Mouse (Mus musculus) kidney, adult 2 months (tissue): ENCODE data around the gene Gpank1. TPM values are rescaled to one million over a fixed set of nuclear protein-coding genes. Genes with fewer than 3 reads are reported as not detected.

Source experiments
- DNase-seq: peaks from one replicate; pipeline ENCODE4 v3.0.0; 2021
- H3K27ac ChIP-seq: fragments of 200-500 bp; 2 replicates; pipeline ENCODE4 v1.5.1; 2012; ENCODE audit warnings: low read depth, low read length, control low read depth, inconsistent platforms; ENCODE audit not compliant: insufficient read depth
- H3K27me3 ChIP-seq: fragments of 200-500 bp; replicated peaks from 2 replicates; pipeline ENCODE4 v1.6.1; 2012; ENCODE audit warnings: mild to moderate bottlenecking, moderate library complexity, low read length, inconsistent platforms; ENCODE audit not compliant: control insufficient read depth, insufficient read depth
- H3K36me3 ChIP-seq: fragments of 200-500 bp; 2 replicates; pipeline ENCODE4 v1.6.1; 2012; ENCODE audit warnings: mild to moderate bottlenecking, moderate library complexity, low read length, inconsistent platforms; ENCODE audit not compliant: control insufficient read depth, insufficient read depth
- H3K4me1 ChIP-seq: fragments of 200-500 bp; 2 replicates; pipeline ENCODE4 v1.6.1; 2011; ENCODE audit warnings: low read length; ENCODE audit not compliant: control insufficient read depth, insufficient read depth
- H3K4me3 ChIP-seq: fragments of 200-500 bp; 2 replicates; pipeline ENCODE4 v1.5.1; 2011; ENCODE audit warnings: mild to moderate bottlenecking, low read depth, low read length, control low read depth; ENCODE audit not compliant: insufficient read depth
- CTCF ChIP-seq: fragments of 200-500 bp; conservative IDR thresholded peaks from 2 replicates; pipeline ENCODE4 v1.5.1; 2011; ENCODE audit warnings: low read depth, mild to moderate bottlenecking, control low read depth, low read length, moderate library complexity, mixed read lengths; ENCODE audit not compliant: insufficient read depth, insufficient read length
- POLR2A ChIP-seq: fragments of 200-500 bp; IDR thresholded peaks from one replicate; pipeline ENCODE4 v1.6.1; 2011; ENCODE audit warnings: low read depth, low read length, control low read depth
- WGBS: fragments of 180-500 bp; shearing (Covaris S2); methylation state at CpG from one replicate; pipeline ENCODE4 v1.1.7; 2018; 5-methylcytosine and 5-hydroxymethylcytosine counted together
- polyA plus RNA-seq: library from polyadenylated mRNA; depleted of rRNA; stranded (reverse); fragments of >200 nt; gene quantifications from 2 replicates; pipeline ENCODE4 v1.2.3, GENCODE M21; 2012

The Gpank1 gene
- polyA plus RNA-seq, 1 experiment, result 15.5 TPM

DNA sequence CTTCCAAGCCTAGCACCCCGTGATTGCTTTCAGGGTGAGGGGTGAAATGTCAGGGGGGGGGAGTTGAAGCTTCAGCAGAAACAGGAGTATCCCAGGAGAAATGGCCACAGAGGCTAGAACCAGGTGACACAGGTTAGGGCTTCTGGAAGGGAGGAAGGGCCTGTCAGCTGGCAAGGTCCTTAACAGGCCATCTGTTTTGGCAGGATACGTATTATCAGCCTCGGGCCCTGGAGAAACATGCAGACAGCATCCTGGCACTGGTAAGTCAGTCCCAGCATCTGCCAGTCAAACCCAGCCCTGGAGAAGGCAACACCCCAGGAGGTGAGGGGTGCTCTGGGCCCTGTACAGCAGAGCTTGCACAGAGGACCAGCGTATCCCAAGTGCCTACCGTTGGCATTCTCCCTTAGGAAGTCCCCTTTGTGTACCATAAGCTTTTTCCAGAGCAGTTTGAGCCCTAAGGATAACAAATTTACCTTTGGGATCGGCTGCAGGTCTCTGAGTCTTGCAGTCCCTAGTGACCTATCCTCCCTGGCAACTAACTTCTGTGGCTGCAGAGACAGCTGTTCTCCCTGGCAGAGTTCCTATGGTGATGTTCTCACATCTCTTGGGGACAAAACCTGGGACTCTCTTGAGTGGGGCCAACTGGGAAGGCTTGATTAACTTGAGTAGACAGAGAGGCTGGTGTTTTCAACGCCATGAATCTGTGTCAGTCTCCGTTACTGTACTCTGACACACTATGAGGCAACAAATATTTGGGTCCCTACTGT, 30.9 kb upstream of the Gpank1 start:
- no peak for TF ChIP-seq POLR2A
- TF ChIP-seq CTCF, result no peak
- no peak for DNase-seq
- H3K36me3 ChIP-seq, result peaks cover 3% of the 10 kb centered on the region; the same call in 1 of the 2 replicates
- 55% methylated on average over 8 of the region's 8 CpGs for WGBS
- peak overlapping the region; percentile 100; the same call in 1 of the 2 replicates for H3K27ac ChIP-seq
- H3K4me1 ChIP-seq, result peaks cover 5% of the 10 kb centered on the region; the same call in 1 of the 2 replicates
- H3K4me3 ChIP-seq, result peak overlapping the region; percentile 34
- H3K27me3 ChIP-seq, result no peaks in the 10 kb centered on the region

- DNase-seq, result no peak
- 75% methylated on average over 14 of the region's 14 CpGs for WGBS
- Histone ChIP-seq H3K36me3 (peaks cover 3% of the 10 kb centered on the region), H3K27ac (no peak overlapping the region), H3K27me3 (no peaks in the 10 kb centered on the region), H3K4me3 (no peak overlapping the region), H3K4me1 (peaks cover 5% of the 10 kb centered on the region; the same call in 1 of the 2 replicates)
- TF ChIP-seq POLR2A (no peak), CTCF (no peak)
These were observed 28.7 kb upstream of the Gpank1 start for GRCm38 (mm10) chr17:35092403-35093198.

DNA sequence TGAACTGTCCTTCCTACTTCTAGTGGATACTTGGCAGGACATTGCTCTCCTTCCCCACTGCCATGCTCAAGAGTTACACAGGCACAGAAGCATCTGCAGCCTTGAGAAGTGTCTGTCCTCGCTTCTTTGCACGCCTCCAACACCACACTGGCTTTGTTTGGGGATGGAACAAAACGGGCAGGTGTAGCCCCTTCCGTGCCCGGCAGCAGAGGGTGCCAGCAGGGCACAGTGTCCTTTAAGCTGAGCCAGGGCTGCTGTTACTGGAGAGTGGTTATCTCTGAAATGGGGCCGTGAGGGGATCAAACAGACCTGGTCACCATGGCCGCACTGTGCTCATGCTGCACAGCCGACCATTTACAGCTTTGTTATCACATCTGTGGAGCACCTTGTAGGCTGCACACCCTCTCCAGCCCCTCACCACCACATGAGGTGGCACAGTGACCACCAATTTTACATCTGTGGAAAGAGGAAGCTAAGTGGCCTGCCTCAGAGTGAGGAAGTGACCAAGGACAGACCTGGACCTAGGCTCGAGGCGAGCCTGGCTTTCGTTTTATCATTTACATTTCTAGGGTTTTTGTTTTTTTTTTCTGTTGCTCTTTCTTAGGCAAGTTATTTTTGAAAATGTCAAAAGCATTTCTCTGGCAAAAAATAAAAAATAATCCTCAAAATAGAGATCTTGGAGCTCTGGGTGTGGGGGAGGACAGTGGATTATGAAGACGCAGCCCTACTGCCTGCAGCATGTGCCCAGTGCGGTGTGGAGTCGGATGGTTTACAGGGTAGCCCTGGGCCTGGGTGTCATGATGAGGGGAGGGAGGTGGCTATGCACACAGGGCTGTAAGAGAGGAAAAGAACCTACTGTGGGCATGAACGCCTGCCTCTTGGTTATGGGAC, 26.5 kb upstream of the Gpank1 start:
- H3K4me1 ChIP-seq, result peaks cover 5% of the 10 kb centered on the region; the same call in 1 of the 2 replicates
- no peak overlapping the region for H3K4me3 ChIP-seq
- DNase-seq, result no peak
- TF ChIP-seq CTCF (no peak), POLR2A (no peak)
- 88% methylated on average over 15 of the region's 15 CpGs for WGBS
- H3K27ac ChIP-seq, result no peak overlapping the region
- no peaks in the 10 kb centered on the region for H3K27me3 ChIP-seq
- H3K36me3 ChIP-seq, result peaks cover 3% of the 10 kb centered on the region

- H3K27me3 ChIP-seq, result no peaks in the 10 kb centered on the region
- no peak overlapping the region for H3K4me3 ChIP-seq
- H3K36me3 ChIP-seq, result peaks cover 3% of the 10 kb centered on the region
- H3K27ac ChIP-seq, result no peak overlapping the region
- TF ChIP-seq POLR2A (no peak), CTCF (no peak)
- DNase-seq, result no peak
- no peaks in the 10 kb centered on the region for H3K4me1 ChIP-seq
- WGBS, result 86% methylated on average over 12 of the region's 12 CpGs
These were observed 24.7 kb upstream of the Gpank1 start for GRCm38 (mm10) chr17:35096597-35096996.

DNA sequence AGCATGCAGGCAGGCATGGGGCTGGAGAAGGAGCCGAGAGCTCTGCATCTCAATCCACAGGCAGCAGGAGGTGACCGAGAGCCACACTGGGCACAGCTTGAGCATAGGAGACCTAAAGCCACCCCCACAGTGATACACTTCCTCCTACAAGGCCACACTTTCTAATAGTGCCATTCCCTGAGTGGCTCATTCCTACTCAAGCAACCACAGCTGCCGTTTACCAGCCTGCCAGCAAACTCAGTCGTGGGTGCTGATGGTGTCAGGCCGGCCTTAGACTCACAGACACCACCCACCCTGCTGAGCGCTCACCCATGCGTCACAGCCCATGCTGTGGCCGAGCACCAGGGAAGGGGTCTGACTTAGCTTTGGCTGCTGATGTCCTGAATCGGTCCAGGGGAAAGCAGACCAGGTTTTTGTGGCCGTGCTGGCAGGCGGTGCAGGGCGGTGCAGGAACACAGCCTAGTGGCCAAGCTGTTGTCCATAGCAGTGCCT, 24.0 kb upstream of the Gpank1 start:
- H3K36me3 ChIP-seq, result peaks cover 3% of the 10 kb centered on the region
- no peaks in the 10 kb centered on the region for H3K27me3 ChIP-seq
- WGBS, result 75% methylated on average over 12 of the region's 12 CpGs
- H3K4me3 ChIP-seq, result no peak overlapping the region
- no peaks in the 10 kb centered on the region for H3K4me1 ChIP-seq
- TF ChIP-seq CTCF (no peak), POLR2A (no peak)
- no peak overlapping the region for H3K27ac ChIP-seq
- DNase-seq, result peak; percentile 30

- 60% methylated on average over 10 of the region's 10 CpGs for WGBS
- H3K36me3 ChIP-seq, result no peaks in the 10 kb centered on the region; the same call in 1 of the 2 replicates
- DNase-seq, result no peak
- H3K27me3 ChIP-seq, result no peaks in the 10 kb centered on the region
- TF ChIP-seq POLR2A (no peak), CTCF (no peak)
- H3K4me1 ChIP-seq, result peaks cover 4% of the 10 kb centered on the region; the same call in 1 of the 2 replicates
- H3K27ac ChIP-seq, result no peak overlapping the region
- H3K4me3 ChIP-seq, result no peak overlapping the region
These were observed 21.0 kb upstream of the Gpank1 start for GRCm38 (mm10) chr17:35100196-35100765.

GRCm38 (mm10) chr17:35101161-35101560, 20.1 kb upstream of the Gpank1 start:
- 68% methylated on average over 11 of the region's 11 CpGs for WGBS
- no peak overlapping the region for H3K27ac ChIP-seq
- H3K36me3 ChIP-seq, result no peaks in the 10 kb centered on the region; the same call in 1 of the 2 replicates
- DNase-seq, result no peak
- TF ChIP-seq POLR2A, result no peak
- TF ChIP-seq CTCF, result no peak
- H3K4me3 ChIP-seq, result no peak overlapping the region
- no peaks in the 10 kb centered on the region for H3K27me3 ChIP-seq
- peaks cover 4% of the 10 kb centered on the region; the same call in 1 of the 2 replicates for H3K4me1 ChIP-seq
